Mouse (Mus musculus) embryonic facial prominence, embryonic 12.5 days (tissue): ENCODE results near the gene Gpr161. TPM values are rescaled to one million over a fixed set of nuclear protein-coding genes. Genes with fewer than 3 reads are reported as not detected.

ENCODE experiments used
- ATAC-seq: fragments of 200-750 bp; cut with Nextera tagmentation; 2 replicates; pipeline ENCODE4 v1.8.0; 2017; ENCODE audit not compliant: insufficient number of reproducible peaks, insufficient read depth, low FRiP score, low TSS enrichment
- H3K27ac ChIP-seq: fragments of 300-500 bp; sonication (generic); 2 replicates; pipeline ENCODE4 v1.5.1; 2016; ENCODE audit warnings: mild to moderate bottlenecking
- H3K27me3 ChIP-seq: fragments of 300-500 bp; sonication (generic); 2 replicates; pipeline ENCODE4 v1.6.1; 2016; ENCODE audit warnings: mild to moderate bottlenecking, moderate library complexity
- H3K36me3 ChIP-seq: fragments of 300-500 bp; sonication (generic); 2 replicates; pipeline ENCODE4 v1.6.1; 2016; ENCODE audit warnings: mild to moderate bottlenecking
- H3K4me1 ChIP-seq: fragments of 300-500 bp; sonication (generic); 2 replicates; pipeline ENCODE4 v1.6.1; 2016
- H3K4me2 ChIP-seq: fragments of 300-500 bp; sonication (generic); replicated peaks from 2 replicates; pipeline ENCODE4 v1.6.1; 2016; ENCODE audit warnings: mild to moderate bottlenecking, moderate library complexity
- H3K4me3 ChIP-seq: fragments of 300-500 bp; sonication (generic); 2 replicates; pipeline ENCODE4 v1.5.1; 2016; ENCODE audit warnings: mild to moderate bottlenecking
- H3K9ac ChIP-seq: fragments of 300-500 bp; sonication (generic); 2 replicates; pipeline ENCODE4 v1.6.1; 2016; ENCODE audit warnings: mild to moderate bottlenecking, moderate library complexity
- H3K9me3 ChIP-seq: fragments of 300-500 bp; sonication (generic); 2 replicates; pipeline ENCODE4 v1.6.1; 2016; ENCODE audit warnings: mild to moderate bottlenecking, moderate library complexity
- WGBS: fragments of 180-500 bp; shearing (Covaris S2); methylation state at CpG from one replicate; pipeline ENCODE4 v1.1.7; 2016; 5-methylcytosine and 5-hydroxymethylcytosine counted together
- polyA plus RNA-seq: library from polyadenylated mRNA; unstranded; fragments of >200 nt; fragmentation: Nextera tagmentation; extraction: Ambion mirVana; gene quantifications from 2 replicates; pipeline ENCODE4 v1.2.1, GENCODE M21; 2016

Gene Gpr161
- polyA plus RNA-seq, 1 experiment from 2014 or later: 2.4 TPM

DNA sequence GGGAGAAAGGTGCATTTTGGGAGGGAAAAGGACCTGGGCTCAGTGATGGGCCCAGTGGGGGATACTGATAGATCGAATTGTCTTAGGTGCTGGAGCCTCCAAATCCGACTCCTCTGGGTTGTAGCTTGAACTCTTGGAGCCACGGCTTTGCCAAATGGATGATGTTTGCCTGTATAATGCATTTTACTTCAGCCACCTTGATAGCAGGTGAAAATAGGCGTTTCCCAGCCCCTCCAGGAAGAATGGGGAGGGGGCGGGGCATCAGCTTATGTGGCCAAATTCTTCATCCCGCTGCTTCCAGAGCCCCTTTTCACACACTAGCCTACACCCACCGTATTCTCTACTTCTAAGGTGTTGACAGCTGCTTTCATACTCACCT is 12.6 kb upstream of the Gpr161 start:
- H3K4me3 ChIP-seq: peak overlapping the region; percentile 77
- H3K4me2 ChIP-seq: peak overlapping the region; percentile 92
- H3K9ac ChIP-seq: peak overlapping the region; percentile 88
- H3K27ac ChIP-seq: 0 out of 2 replicates have a peak overlapping the region, but pooled peaks have one; percentile 95
- 10% methylated on average over 7 of the region's 7 CpGs for WGBS
- peaks cover 31% of the 10 kb centered on the region for H3K4me1 ChIP-seq
- no peaks in the 10 kb centered on the region for H3K27me3 ChIP-seq
- no peak for ATAC-seq
- H3K9me3 ChIP-seq: no peaks in the 10 kb centered on the region
- H3K36me3 ChIP-seq: no peaks in the 10 kb centered on the region

DNA sequence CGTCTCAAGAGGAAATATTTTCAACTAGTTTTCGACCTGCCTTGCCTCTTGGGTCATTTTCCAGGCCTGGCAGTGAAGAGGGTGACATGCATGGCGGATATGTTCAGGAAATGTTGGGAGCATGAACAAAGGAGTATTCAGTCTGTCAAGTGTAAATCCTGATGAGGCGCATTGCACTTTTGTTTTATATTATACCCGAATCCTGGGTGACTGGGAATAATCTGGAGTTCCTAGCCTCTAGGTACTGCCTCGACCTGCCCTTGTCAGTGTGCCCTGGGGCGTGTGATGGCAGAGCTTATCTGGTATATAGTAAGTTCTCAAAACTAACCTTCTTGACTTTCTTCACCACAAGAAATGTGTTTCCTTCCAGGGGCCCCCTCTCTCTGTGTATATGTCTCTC is 11.5 kb upstream of the Gpr161 start:
- H3K9ac ChIP-seq: no peak overlapping the region
- H3K27ac ChIP-seq: no peak overlapping the region
- 59% methylated on average over 7 of the region's 7 CpGs for WGBS
- H3K4me1 ChIP-seq: peaks cover 31% of the 10 kb centered on the region
- H3K27me3 ChIP-seq: no peaks in the 10 kb centered on the region
- no peaks in the 10 kb centered on the region; the same call in 1 of the 2 replicates for H3K36me3 ChIP-seq
- H3K4me2 ChIP-seq: peak overlapping the region; percentile 92; the same call in 1 of the 2 replicates
- no peak for ATAC-seq
- no peak overlapping the region for H3K4me3 ChIP-seq
- no peaks in the 10 kb centered on the region for H3K9me3 ChIP-seq

DNA sequence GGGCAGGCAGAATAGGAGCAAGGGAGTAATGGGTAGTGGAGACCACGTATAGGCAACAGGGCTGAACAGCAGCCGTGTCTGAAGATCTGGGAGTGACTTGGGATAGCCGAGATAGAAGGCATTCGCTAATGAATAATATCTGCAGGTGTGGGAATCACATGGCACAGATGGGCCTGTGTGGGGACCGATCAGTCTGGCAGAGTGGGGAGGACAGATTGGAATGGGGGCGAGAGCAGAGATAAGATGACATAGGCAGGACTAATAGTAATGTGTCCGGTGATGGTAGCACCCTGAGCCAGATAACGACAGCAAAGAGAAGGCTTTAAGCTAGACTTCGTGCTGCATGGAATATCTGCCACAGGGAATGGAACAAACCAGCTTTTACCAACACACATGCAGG is 7.4 kb upstream of the Gpr161 start:
- Histone ChIP-seq H3K9ac (no peak overlapping the region), H3K4me3 (no peak overlapping the region), H3K27me3 (no peaks in the 10 kb centered on the region), H3K4me1 (peaks cover 16% of the 10 kb centered on the region), H3K4me2 (no peak overlapping the region), H3K27ac (no peak overlapping the region), H3K9me3 (no peaks in the 10 kb centered on the region), H3K36me3 (peaks cover 6% of the 10 kb centered on the region)
- 92% methylated on average over 9 of the region's 9 CpGs for WGBS
- no peak for ATAC-seq

DNA sequence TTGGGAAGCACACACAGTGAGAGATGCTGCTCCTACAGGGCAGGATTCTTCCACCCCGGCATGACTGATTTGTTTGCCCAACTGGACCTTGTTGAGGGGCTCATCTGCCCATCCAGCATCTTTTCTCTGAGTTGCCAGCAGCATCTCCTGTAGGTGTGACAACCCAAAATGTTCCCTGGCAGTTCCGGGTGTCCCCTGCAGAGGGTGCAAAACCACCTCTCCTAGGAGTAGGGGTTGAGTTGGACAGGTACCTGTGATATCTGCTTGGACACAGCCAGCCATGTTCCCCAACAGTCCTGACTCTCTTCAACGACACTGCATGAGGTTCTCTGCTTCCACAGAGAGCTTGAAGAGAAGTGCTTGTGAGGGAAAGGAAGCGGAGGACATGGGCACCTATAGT is 5.8 kb upstream of the Gpr161 start:
- Histone ChIP-seq H3K27me3 (no peaks in the 10 kb centered on the region), H3K9me3 (no peaks in the 10 kb centered on the region), H3K27ac (no peak overlapping the region), H3K36me3 (peaks cover 12% of the 10 kb centered on the region), H3K9ac (no peak overlapping the region), H3K4me2 (no peak overlapping the region), H3K4me3 (no peak overlapping the region), H3K4me1 (0 out of 2 replicates have a peak, but pooled peaks cover 4% of the 10 kb centered on the region)
- WGBS: 84% methylated on average over 4 of the region's 4 CpGs
- no peak for ATAC-seq

GRCm38 (mm10) chr1:165291606-165292005 is 4.0 kb upstream of the Gpr161 start:
- Histone ChIP-seq H3K4me3 (no peak overlapping the region), H3K9me3 (no peaks in the 10 kb centered on the region), H3K9ac (no peak overlapping the region), H3K27ac (no peak overlapping the region), H3K4me2 (no peak overlapping the region), H3K36me3 (peaks cover 19% of the 10 kb centered on the region), H3K27me3 (no peaks in the 10 kb centered on the region), H3K4me1 (no peaks in the 10 kb centered on the region)
- 88% methylated on average over 6 of the region's 6 CpGs for WGBS
- no peak for ATAC-seq

DNA sequence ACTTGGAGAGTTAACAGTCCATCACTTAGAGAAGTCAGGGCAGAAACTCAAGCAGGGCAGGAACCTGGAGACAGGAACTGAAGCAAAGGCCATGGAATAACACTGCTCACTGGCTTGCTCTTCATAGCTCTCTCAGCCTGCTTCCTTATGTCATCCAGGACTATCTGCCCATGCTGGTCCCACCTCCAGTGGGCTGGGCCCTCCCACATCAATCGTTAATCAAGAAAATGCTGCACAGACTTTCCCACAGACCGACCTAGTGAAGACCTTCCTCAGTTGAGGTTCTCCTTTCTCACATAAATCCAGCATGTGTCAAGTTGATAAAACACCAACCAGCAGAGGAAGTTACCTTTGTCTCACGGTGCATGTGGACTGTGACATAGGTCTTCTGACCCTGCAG is 5.5 kb downstream of the Gpr161 start:
- WGBS: 92% methylated on average over 3 of the region's 3 CpGs
- peaks cover 10% of the 10 kb centered on the region for H3K36me3 ChIP-seq
- H3K4me3 ChIP-seq: no peak overlapping the region
- peaks cover 4% of the 10 kb centered on the region; the same call in 1 of the 2 replicates for H3K4me1 ChIP-seq
- H3K27ac ChIP-seq: no peak overlapping the region
- H3K27me3 ChIP-seq: no peaks in the 10 kb centered on the region
- no peak for ATAC-seq
- H3K9ac ChIP-seq: no peak overlapping the region
- H3K4me2 ChIP-seq: no peak overlapping the region
- no peaks in the 10 kb centered on the region for H3K9me3 ChIP-seq

- WGBS: 88% methylated on average over 2 of the region's 2 CpGs
- ATAC-seq: no peak
- no peak overlapping the region for H3K9ac ChIP-seq
- peaks cover 4% of the 10 kb centered on the region; the same call in 1 of the 2 replicates for H3K4me1 ChIP-seq
- no peak overlapping the region for H3K4me3 ChIP-seq
- H3K27me3 ChIP-seq: no peaks in the 10 kb centered on the region
- H3K4me2 ChIP-seq: no peak overlapping the region
- H3K27ac ChIP-seq: no peak overlapping the region
- H3K36me3 ChIP-seq: peaks cover 11% of the 10 kb centered on the region; the same call in 1 of the 2 replicates
- no peaks in the 10 kb centered on the region for H3K9me3 ChIP-seq
Observed at GRCm38 (mm10) chr1:165301567-165301966, 6.0 kb downstream of the Gpr161 start.

DNA sequence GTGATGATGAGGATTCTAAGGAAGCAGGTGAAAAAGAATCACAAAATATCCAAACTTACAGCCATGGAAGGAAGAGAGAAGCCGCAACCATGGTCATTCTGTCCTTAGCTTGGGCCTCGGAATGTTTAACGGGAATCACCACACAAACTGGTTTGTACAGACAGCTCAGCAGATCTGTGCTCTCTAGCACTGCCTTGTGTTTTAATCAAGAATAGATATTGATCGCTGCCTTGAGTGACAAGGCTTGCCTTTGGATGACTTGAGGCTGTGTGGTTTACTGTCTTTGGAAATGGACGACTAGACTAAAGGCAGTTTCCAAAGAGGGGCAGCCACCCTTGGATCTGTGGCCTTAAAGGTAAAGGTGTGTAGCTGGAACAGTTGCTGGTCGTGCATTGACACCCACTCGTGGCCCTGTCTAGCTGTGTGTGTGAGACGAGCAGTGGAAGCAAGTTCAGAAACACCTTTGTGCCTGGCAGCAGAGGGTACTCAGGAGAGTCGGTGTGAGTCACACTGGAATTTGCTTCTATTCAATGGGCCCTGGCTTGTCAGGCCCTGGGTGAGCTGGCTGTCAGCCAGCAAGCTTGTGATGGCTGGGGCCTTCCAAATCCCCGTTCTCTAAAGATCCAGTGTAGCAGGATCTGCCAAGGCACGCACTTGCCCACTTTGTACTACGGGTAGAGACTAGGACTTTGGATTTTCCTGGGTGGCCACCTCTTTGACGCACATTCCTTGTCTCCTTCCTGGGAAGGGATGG is 7.0 kb downstream of the Gpr161 start:
- H3K4me2 ChIP-seq: no peak overlapping the region
- peaks cover 12% of the 10 kb centered on the region; the same call in 1 of the 2 replicates for H3K36me3 ChIP-seq
- 0 out of 2 replicates have a peak overlapping the region, but pooled peaks have one; percentile 43 for H3K27ac ChIP-seq
- H3K9me3 ChIP-seq: no peaks in the 10 kb centered on the region
- H3K4me3 ChIP-seq: no peak overlapping the region
- H3K4me1 ChIP-seq: peaks cover 4% of the 10 kb centered on the region; the same call in 1 of the 2 replicates
- no peak overlapping the region for H3K9ac ChIP-seq
- no peaks in the 10 kb centered on the region for H3K27me3 ChIP-seq
- peak; percentile 60; the same call in 1 of the 2 replicates for ATAC-seq
- WGBS: 78% methylated on average over 13 of the region's 13 CpGs

DNA sequence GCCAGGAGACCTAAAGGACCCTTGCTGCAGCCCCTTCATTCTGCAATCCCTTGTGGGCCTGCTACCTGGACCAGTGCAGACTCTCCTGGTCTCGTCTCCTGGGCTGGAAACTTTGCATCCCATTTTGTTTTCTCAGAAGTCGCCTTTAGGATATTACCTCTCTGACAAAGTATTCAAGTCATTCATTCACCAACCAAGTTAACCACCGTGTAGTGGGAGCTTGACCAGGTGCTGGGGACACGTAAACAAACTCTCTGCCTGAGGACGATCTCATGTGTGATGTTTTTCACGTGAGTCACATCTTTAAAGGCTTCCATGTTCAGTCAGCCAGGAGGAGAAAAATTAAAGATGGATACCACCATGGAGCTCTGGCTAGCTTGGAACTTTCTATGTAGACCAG is 7.6 kb downstream of the Gpr161 start:
- whole genome bisulfite sequencing: 86% methylated on average over 6 of the region's 6 CpGs
- H3K27ac ChIP-seq: 0 out of 2 replicates have a peak overlapping the region, but pooled peaks have one; percentile 43
- ATAC-seq: no peak
- no peak overlapping the region for H3K4me2 ChIP-seq
- no peaks in the 10 kb centered on the region for H3K27me3 ChIP-seq
- H3K9ac ChIP-seq: no peak overlapping the region
- peaks cover 4% of the 10 kb centered on the region; the same call in 1 of the 2 replicates for H3K4me1 ChIP-seq
- H3K9me3 ChIP-seq: no peaks in the 10 kb centered on the region
- H3K4me3 ChIP-seq: no peak overlapping the region
- H3K36me3 ChIP-seq: peaks cover 12% of the 10 kb centered on the region; the same call in 1 of the 2 replicates

DNA sequence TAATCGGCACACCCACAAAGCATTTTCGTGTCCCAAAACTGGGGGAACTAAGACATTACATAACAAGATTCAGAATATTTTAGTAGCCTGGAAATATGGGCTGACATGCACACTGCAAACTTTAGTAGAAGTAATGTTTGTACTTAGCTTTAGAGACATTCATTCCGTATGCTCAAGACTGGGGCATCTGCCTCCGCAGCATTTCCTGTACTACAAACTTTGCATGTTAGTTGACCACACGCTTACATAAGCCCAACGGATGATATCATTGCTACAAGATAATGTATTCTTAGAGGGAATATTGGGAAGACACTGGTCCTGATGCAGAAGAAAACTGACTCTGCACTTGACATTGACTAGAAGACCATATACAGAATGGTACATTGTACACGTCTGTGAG is 8.8 kb downstream of the Gpr161 start:
- Histone ChIP-seq H3K27ac (no peak overlapping the region), H3K4me3 (no peak overlapping the region), H3K9me3 (no peaks in the 10 kb centered on the region), H3K36me3 (peaks cover 12% of the 10 kb centered on the region; the same call in 1 of the 2 replicates), H3K9ac (no peak overlapping the region), H3K4me2 (no peak overlapping the region), H3K4me1 (peaks cover 4% of the 10 kb centered on the region; the same call in 1 of the 2 replicates), H3K27me3 (no peaks in the 10 kb centered on the region)
- no peak for ATAC-seq
- WGBS: 92% methylated on average over 7 of the region's 7 CpGs

DNA sequence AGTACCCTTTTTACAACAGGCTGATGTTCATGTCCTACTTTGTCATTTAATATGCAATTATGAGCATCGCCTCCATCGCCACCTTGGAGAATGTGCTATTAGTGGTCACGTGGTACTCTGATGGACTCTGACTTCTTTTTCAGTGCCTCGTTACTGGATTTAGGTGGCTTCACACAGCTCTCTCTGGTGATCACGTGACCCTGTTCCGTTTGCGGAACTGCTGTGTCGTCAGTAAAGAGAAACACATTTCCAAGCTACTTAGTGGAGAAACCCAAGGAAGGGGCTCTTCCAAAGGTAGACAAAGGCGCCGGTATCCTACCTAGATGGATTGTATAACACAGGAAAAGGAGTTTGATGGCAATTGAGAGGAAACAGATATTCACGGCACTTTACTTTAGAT is 12.6 kb downstream of the Gpr161 start:
- Histone ChIP-seq H3K36me3 (peaks cover 40% of the 10 kb centered on the region), H3K27me3 (no peaks in the 10 kb centered on the region), H3K4me1 (no peaks in the 10 kb centered on the region), H3K27ac (no peak overlapping the region), H3K9ac (no peak overlapping the region), H3K4me3 (no peak overlapping the region), H3K4me2 (no peak overlapping the region), H3K9me3 (no peaks in the 10 kb centered on the region)
- WGBS: 74% methylated on average over 11 of the region's 11 CpGs
- ATAC-seq: no peak

DNA sequence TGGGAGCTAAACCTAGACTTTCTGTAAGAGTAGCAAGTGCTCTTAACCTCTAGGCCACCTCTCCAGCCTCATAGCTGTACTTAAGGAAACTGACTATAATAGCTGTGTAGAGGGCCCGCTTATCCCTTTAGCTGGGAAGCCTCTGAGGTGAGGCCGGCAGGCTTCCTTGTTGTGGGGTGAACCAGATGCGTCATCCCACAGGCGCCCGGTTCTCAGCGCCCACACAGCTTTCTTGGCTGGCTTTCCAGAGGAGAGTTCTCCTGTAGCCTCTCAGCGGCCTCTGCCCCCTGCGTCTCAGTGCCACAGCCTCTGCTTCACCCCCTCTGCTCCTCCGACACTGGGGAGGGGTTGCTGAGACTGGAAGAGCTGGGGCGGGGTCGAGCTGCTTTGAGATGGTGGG is 20.8 kb downstream of the Gpr161 start:
- H3K27ac ChIP-seq: no peak overlapping the region
- no peaks in the 10 kb centered on the region for H3K27me3 ChIP-seq
- peaks cover 44% of the 10 kb centered on the region for H3K36me3 ChIP-seq
- H3K4me1 ChIP-seq: no peaks in the 10 kb centered on the region
- 47% methylated on average over 11 of the region's 11 CpGs for WGBS
- no peak overlapping the region for H3K4me3 ChIP-seq
- H3K9me3 ChIP-seq: no peaks in the 10 kb centered on the region
- ATAC-seq: no peak
- no peak overlapping the region for H3K9ac ChIP-seq
- H3K4me2 ChIP-seq: no peak overlapping the region
